Mouse (Mus musculus): ENCODE results near the gene Gm10337.

Gm10337 gene

GRCm38 (mm10) chr15:102503447-102503846 is at the start of gene Gm10337:
Gm10337 (plus strand) TSS chr15:102503722.
- DNase-seq: peak; percentile 5

- no peak for DNase-seq
Observed at GRCm38 (mm10) chr15:102455993-102456392, 47.5 kb upstream of the Gm10337 start.

GRCm38 (mm10) chr15:102458050-102458736 is 45.3 kb upstream of the Gm10337 start:
- DNase-seq: no peak

- peak; percentile 94 for DNase-seq
Observed at GRCm38 (mm10) chr15:102458904-102459317, 44.6 kb upstream of the Gm10337 start, which contains the start of gene Prr13. Prr13 (plus strand) TSS chr15:102459028.

GRCm38 (mm10) chr15:102459381-102459780 is 44.1 kb upstream of the Gm10337 start:
- DNase-seq: no peak

GRCm38 (mm10) chr15:102459847-102460246 is 43.7 kb upstream of the Gm10337 start:
- DNase-seq: no peak

- DNase-seq: no peak
Observed at GRCm38 (mm10) chr15:102460409-102460808, 43.1 kb upstream of the Gm10337 start.

- no peak for DNase-seq
Observed at GRCm38 (mm10) chr15:102460971-102461370, 42.6 kb upstream of the Gm10337 start.

- DNase-seq: no peak
Observed at GRCm38 (mm10) chr15:102461430-102462075, 42.0 kb upstream of the Gm10337 start.

- no peak for DNase-seq
Observed at GRCm38 (mm10) chr15:102463666-102464065, 39.9 kb upstream of the Gm10337 start.

- DNase-seq: no peak
Observed at GRCm38 (mm10) chr15:102468675-102469370, 34.7 kb upstream of the Gm10337 start.

- DNase-seq: peak; percentile 97
Observed at GRCm38 (mm10) chr15:102470183-102470604, 33.3 kb upstream of the Gm10337 start, which contains the start of gene Pcbp2. Pcbp2 (plus strand) TSS chr15:102470539.

- peak; percentile 94 for DNase-seq
Observed at GRCm38 (mm10) chr15:102470605-102471294, 32.8 kb upstream of the Gm10337 start.

- DNase-seq: no peak
Observed at GRCm38 (mm10) chr15:102471295-102471645, 32.3 kb upstream of the Gm10337 start.

- no peak for DNase-seq
Observed at GRCm38 (mm10) chr15:102471727-102472126, 31.8 kb upstream of the Gm10337 start.

- no peak for DNase-seq
Observed at GRCm38 (mm10) chr15:102473246-102473645, 30.3 kb upstream of the Gm10337 start.

GRCm38 (mm10) chr15:102474520-102474919 is 29.0 kb upstream of the Gm10337 start:
- no peak for DNase-seq

- DNase-seq: no peak
Observed at GRCm38 (mm10) chr15:102483136-102483535, 20.4 kb upstream of the Gm10337 start.

- no peak for DNase-seq
Observed at GRCm38 (mm10) chr15:102485853-102486252, 17.7 kb upstream of the Gm10337 start.

GRCm38 (mm10) chr15:102487664-102488063 is 15.9 kb upstream of the Gm10337 start:
- no peak for DNase-seq

- no peak for DNase-seq
Observed at GRCm38 (mm10) chr15:102498322-102498721, 5.2 kb upstream of the Gm10337 start.

GRCm38 (mm10) chr15:102499370-102499769 is 4.2 kb upstream of the Gm10337 start:
- DNase-seq: no peak

GRCm38 (mm10) chr15:102499851-102500250 is 3.7 kb upstream of the Gm10337 start:
- no peak for DNase-seq

Measured in kidney, postnatal 10 days (tissue).